Comparison of ENCODE assay signal across 21 mouse cellular contexts in genomic region chr16:22779228-22779835, GRCm38 (mm10). TPM values are rescaled to one million over a fixed set of nuclear protein-coding genes. Genes with fewer than 3 reads are reported as not detected.
DNase-seq lines count a peak whose midpoint lies in the region; ATAC-seq lines count a peak whose summit lies in the region.
"Had no signal": no experiment of that assay in that cellular context is flagged by ENCODE, and none has a peak within 500 bp of the region (broad histone marks: within the 10 kb centered on the region; RNA-seq: fewer than 3 reads in every experiment).

No protein-coding gene starts in this region.

- no peak overlapping the region for H3K9ac ChIP-seq in hindbrain, embryonic 12.5 days
- H3K9ac ChIP-seq: embryonic facial prominence, embryonic 12.5 days; lung, embryonic 14.5 days; midbrain, embryonic 13.5 days had no signal

- peak; percentile 70 for DNase-seq in cerebellum, adult 11-12 months
- DNase-seq in cerebellum, postnatal 4 days (ENCODE audit: low spot score in 2 of 2) = no peak
- DNase-seq in right cerebral cortex, adult 2 months (ENCODE audit: low spot score in 2 of 2) = peak; percentile 11 to 35
- DNase-seq in right cerebral cortex, postnatal 14 days = no peak
- DNase-seq in gonadal fat pad, adult 2 months (ENCODE audit: low read depth) = peak; percentile 28
- no peak for DNase-seq in ovary, adult 18-20 months (ENCODE audit: low spot score)
- no peak for DNase-seq in urinary bladder, postnatal 36 days (ENCODE audit: low spot score in 2 of 2)
- DNase-seq: adrenal gland, postnatal 25 days; gastrocnemius, postnatal 14 days; kidney, adult 18-20 months; kidney, postnatal 36 days; lung, embryonic 14.5 days had no signal

- 87% methylated on average over 3 of the region's 3 CpGs for WGBS in hindbrain, embryonic 12.5 days

- H3K36me3 ChIP-seq in hindbrain, embryonic 12.5 days = no peaks in the 10 kb centered on the region
- H3K36me3 ChIP-seq: embryonic facial prominence, embryonic 12.5 days; forebrain, embryonic 10.5 days; midbrain, embryonic 13.5 days had no signal

- no peak overlapping the region for H3K27ac ChIP-seq in hindbrain, embryonic 12.5 days
- H3K27ac ChIP-seq: embryonic facial prominence, embryonic 12.5 days; forebrain, embryonic 10.5 days; macrophage; midbrain, embryonic 13.5 days had no signal

- H3K4me1 ChIP-seq in hindbrain, embryonic 12.5 days = no peaks in the 10 kb centered on the region
- H3K4me1 ChIP-seq: embryonic facial prominence, embryonic 12.5 days; forebrain, embryonic 10.5 days; midbrain, embryonic 13.5 days had no signal

- no peak overlapping the region for H3K4me3 ChIP-seq in hindbrain, embryonic 12.5 days
- H3K4me3 ChIP-seq: embryonic facial prominence, embryonic 12.5 days; forebrain, embryonic 10.5 days; midbrain, embryonic 13.5 days had no signal

- H3K4me2 ChIP-seq in hindbrain, embryonic 12.5 days (replicated peaks) = no peak overlapping the region
- H3K4me2 ChIP-seq: embryonic facial prominence, embryonic 12.5 days; heart, embryonic 11.5 days; liver, embryonic 11.5 days; lung, embryonic 14.5 days; midbrain, embryonic 13.5 days had no signal

- no peak for ATAC-seq in hindbrain, embryonic 12.5 days (ENCODE audit: low FRiP score)
- ATAC-seq: hindbrain, embryonic 16.5 days; midbrain, embryonic 13.5 days had no signal

- H3K9me3 ChIP-seq in hindbrain, embryonic 12.5 days (replicated peaks) = no peaks in the 10 kb centered on the region
- H3K9me3 ChIP-seq: embryonic facial prominence, embryonic 12.5 days; midbrain, embryonic 13.5 days had no signal

- no peaks in the 10 kb centered on the region for H3K27me3 ChIP-seq in hindbrain, embryonic 12.5 days
- H3K27me3 ChIP-seq: CH12.LX; embryonic facial prominence, embryonic 12.5 days; midbrain, embryonic 13.5 days had no signal

RNA-seq across cellular contexts. Expression of gene Crygs, which starts 32.0 kb away (rescaled TPM):
- polyA plus RNA-seq in gonadal fat pad, adult 2 months (2012; rRNA removed) = not detected in 2 replicates
- not detected in 2 replicates for polyA plus RNA-seq in hindbrain, embryonic 12.5 days (2016; fragmentation: Nextera tagmentation; extraction: Ambion mirVana)
- polyA plus RNA-seq: forebrain, embryonic 10.5 days; liver, embryonic 11.5 days; lung, embryonic 14.5 days; macrophage; midbrain, embryonic 13.5 days had no signal

Comparison
In these comparisons a context has a peak if more than half of its experiments do, and no peak if none do; other contexts are left out.
1. DNase-seq: peak in cerebellum, adult 11-12 months (single experiment), right cerebral cortex, adult 2 months (2 of 2) and gonadal fat pad, adult 2 months (single experiment); none in cerebellum, postnatal 4 days (0 of 2), right cerebral cortex, postnatal 14 days (single experiment), ovary, adult 18-20 months (single experiment) and urinary bladder, postnatal 36 days (0 of 2).